Mouse (Mus musculus) forebrain, embryonic 11.5 days (tissue): ENCODE data around the gene Slc26a3. TPM values are rescaled to one million over a fixed set of nuclear protein-coding genes. Genes with fewer than 3 reads are reported as not detected.
A peak's percentile ranks its signal among the peaks of the same experiment; 100 is the strongest.

Experiments used
- ATAC-seq: fragments of 200-750 bp; cut with Nextera tagmentation; replicated peaks from 2 replicates; pipeline ENCODE4 v1.8.0; 2017; ENCODE audit warnings: moderate TSS enrichment; ENCODE audit not compliant: low FRiP score
- DNase-seq: peaks from one replicate; pipeline ENCODE4 v3.0.0-alpha.2; 2017; ENCODE audit warnings: low spot score
- H3K27ac ChIP-seq: fragments of 300-500 bp; sonication (generic); 2 replicates; pipeline ENCODE4 v1.5.1; 2014; ENCODE audit warnings: low read depth, low read length
- H3K27me3 ChIP-seq: fragments of 300-500 bp; sonication (generic); 2 replicates; pipeline ENCODE4 v1.6.1; 2014; ENCODE audit warnings: mild to moderate bottlenecking, low read length, mixed read lengths; ENCODE audit not compliant: control insufficient read depth, insufficient read depth
- H3K36me3 ChIP-seq: fragments of 300-500 bp; sonication (generic); 2 replicates; pipeline ENCODE4 v1.6.1; 2014; ENCODE audit warnings: mild to moderate bottlenecking, low read length, moderate library complexity, mixed read lengths; ENCODE audit not compliant: control insufficient read depth, insufficient read depth
- H3K4me1 ChIP-seq: fragments of 300-500 bp; sonication (generic); replicated peaks from 2 replicates; pipeline ENCODE4 v1.6.1; 2014; ENCODE audit warnings: low read length, mixed read lengths; ENCODE audit not compliant: control insufficient read depth, insufficient read depth
- H3K4me2 ChIP-seq: fragments of 300-500 bp; sonication (generic); 2 replicates; pipeline ENCODE4 v1.6.1; 2014; ENCODE audit warnings: low read depth, mild to moderate bottlenecking, low read length, moderate library complexity, mixed read lengths; ENCODE audit not compliant: severe bottlenecking
- H3K4me3 ChIP-seq: fragments of 300-500 bp; sonication (generic); 2 replicates; pipeline ENCODE4 v1.5.1; 2014; ENCODE audit warnings: low read depth, low read length
- H3K9ac ChIP-seq: fragments of 300-500 bp; sonication (generic); 2 replicates; pipeline ENCODE4 v1.6.1; 2014; ENCODE audit warnings: low read length
- H3K9me3 ChIP-seq: fragments of 300-500 bp; sonication (generic); 2 replicates; pipeline ENCODE4 v1.6.1; 2016; ENCODE audit warnings: low read length, mixed read lengths; ENCODE audit not compliant: control insufficient read depth
- WGBS: fragments of 180-500 bp; shearing (Covaris S2); extraction: QIAGEN DNeasy Blood & Tissue Kit; methylation state at CpG from one replicate; pipeline ENCODE4 v1.1.7; 2014; 5-methylcytosine and 5-hydroxymethylcytosine counted together
- polyA plus RNA-seq: library from polyadenylated mRNA; unstranded; fragments of >200 nt; fragmentation: Nextera tagmentation; extraction: Ambion mirVana; gene quantifications from 2 replicates; pipeline ENCODE4 v1.2.1, GENCODE M21; 2014

Slc26a3 gene
- polyA plus RNA-seq, 1 experiment from 2014 or later: not detected

DNA sequence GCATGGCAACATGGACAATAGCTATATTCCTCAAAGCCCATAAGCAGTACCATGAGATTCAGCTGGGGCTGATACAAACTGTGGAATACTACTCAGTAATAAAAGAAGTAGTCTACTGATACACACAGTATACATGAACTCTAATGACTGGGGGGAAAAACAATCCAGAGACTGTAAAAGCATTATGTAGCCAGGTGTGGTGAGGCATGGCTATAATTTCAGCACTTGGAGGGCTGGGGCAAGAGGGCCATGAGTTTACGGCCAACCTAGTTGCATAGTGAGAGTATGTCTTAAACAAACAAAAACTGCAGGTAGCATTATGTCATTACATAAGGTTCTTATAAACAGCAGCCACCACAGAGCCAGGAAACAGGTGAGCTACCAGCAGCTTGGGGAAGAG, 10.2 kb downstream of the Slc26a3 start:
- H3K4me1 ChIP-seq: no peaks in the 10 kb centered on the region
- no peaks in the 10 kb centered on the region for H3K36me3 ChIP-seq
- no peaks in the 10 kb centered on the region for H3K9me3 ChIP-seq
- DNase-seq (no peak), ATAC-seq (no peak)
- H3K27me3 ChIP-seq: no peaks in the 10 kb centered on the region
- H3K4me2 ChIP-seq: no peak overlapping the region
- no peak overlapping the region for H3K9ac ChIP-seq
- no peak overlapping the region for H3K4me3 ChIP-seq
- WGBS: 90% methylated on average over 1 of the region's 1 CpGs
- H3K27ac ChIP-seq: no peak overlapping the region

DNA sequence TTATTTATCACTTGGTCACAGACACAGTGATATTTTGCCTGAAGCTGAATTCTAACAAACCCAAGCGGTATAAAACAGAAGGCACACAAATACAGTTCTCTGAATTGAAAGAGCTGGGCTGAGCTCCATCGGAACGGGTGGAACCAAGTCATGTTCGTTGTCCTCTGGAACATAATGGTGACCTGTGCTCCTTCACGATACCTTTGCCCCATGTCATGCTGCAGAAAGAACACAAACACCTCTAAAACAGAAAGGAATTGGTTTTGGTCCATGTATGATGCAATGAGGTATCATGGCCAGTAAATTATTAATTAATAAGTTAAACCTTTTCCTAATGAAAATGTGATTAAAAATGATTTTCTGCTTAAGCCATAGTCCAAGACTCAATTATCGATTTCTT, 11.3 kb downstream of the Slc26a3 start:
- Histone ChIP-seq H3K27me3 (no peaks in the 10 kb centered on the region), H3K4me1 (no peaks in the 10 kb centered on the region), H3K27ac (no peak overlapping the region), H3K4me2 (no peak overlapping the region), H3K4me3 (no peak overlapping the region), H3K9ac (no peak overlapping the region), H3K36me3 (no peaks in the 10 kb centered on the region), H3K9me3 (no peaks in the 10 kb centered on the region)
- ATAC-seq: no peak
- 89% methylated on average over 6 of the region's 6 CpGs for WGBS
- DNase-seq: no peak

DNA sequence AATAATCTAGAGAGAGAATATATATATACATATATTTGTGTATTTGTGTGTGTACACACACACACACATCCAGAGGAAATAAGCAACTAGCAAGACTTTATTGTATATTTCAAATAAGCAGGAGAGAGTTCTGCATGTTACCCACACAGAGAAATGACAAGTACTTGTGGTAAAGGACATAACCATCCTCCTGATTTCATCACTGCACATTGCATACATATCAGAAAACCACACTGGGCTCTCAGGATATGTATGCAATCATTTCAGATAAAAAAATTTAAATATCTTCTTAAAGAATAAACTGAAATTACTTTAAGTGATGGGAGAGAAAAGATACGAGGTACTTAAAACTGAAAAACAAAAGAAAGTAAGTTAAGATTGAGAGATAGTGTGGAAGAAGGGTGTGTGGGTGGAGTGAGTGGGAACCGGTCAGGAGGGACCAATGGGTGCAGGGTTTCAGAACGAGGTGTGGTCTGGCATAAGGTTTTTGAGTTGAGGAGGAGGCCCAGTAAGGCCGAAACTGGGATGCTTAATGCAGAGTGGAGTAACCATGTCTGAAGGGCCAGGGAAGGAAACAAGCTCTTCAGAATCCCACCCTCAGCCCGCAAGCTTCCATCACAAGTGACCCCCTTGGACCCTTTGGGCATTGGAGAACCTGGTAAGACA, 14.0 kb downstream of the Slc26a3 start:
- ATAC-seq: no peak
- Histone ChIP-seq H3K4me2 (no peak overlapping the region), H3K9me3 (no peaks in the 10 kb centered on the region), H3K27me3 (no peaks in the 10 kb centered on the region), H3K4me3 (no peak overlapping the region), H3K9ac (no peak overlapping the region), H3K27ac (no peak overlapping the region), H3K4me1 (no peaks in the 10 kb centered on the region), H3K36me3 (no peaks in the 10 kb centered on the region)
- WGBS: 83% methylated on average over 5 of the region's 5 CpGs
- DNase-seq: no peak

DNA sequence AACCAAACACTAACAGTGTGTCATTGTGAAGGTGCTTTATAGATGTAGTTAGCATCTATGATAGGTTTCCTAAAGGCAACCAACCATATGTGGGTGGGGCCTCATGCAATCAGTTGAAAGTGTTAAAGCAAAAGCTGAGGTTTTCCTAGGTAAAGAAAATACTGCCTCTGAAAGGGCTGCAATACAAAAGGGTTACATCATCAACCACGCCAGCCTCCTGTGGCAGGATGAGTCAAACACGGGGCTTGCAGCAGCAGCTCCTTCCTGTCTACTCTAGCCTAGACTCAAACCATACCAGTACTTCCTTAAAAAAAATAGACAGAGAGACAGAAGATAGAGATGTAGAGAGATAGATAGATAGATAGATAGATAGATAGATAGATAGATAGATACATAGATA, 25.3 kb downstream of the Slc26a3 start:
- H3K4me2 ChIP-seq: no peak overlapping the region
- no peaks in the 10 kb centered on the region for H3K27me3 ChIP-seq
- 64% methylated on average over 2 of the region's 2 CpGs for WGBS
- H3K27ac ChIP-seq: no peak overlapping the region
- no peak overlapping the region for H3K4me3 ChIP-seq
- H3K36me3 ChIP-seq: no peaks in the 10 kb centered on the region
- DNase-seq (no peak), ATAC-seq (no peak)
- H3K4me1 ChIP-seq: no peaks in the 10 kb centered on the region
- no peak overlapping the region for H3K9ac ChIP-seq
- H3K9me3 ChIP-seq: no peaks in the 10 kb centered on the region

DNA sequence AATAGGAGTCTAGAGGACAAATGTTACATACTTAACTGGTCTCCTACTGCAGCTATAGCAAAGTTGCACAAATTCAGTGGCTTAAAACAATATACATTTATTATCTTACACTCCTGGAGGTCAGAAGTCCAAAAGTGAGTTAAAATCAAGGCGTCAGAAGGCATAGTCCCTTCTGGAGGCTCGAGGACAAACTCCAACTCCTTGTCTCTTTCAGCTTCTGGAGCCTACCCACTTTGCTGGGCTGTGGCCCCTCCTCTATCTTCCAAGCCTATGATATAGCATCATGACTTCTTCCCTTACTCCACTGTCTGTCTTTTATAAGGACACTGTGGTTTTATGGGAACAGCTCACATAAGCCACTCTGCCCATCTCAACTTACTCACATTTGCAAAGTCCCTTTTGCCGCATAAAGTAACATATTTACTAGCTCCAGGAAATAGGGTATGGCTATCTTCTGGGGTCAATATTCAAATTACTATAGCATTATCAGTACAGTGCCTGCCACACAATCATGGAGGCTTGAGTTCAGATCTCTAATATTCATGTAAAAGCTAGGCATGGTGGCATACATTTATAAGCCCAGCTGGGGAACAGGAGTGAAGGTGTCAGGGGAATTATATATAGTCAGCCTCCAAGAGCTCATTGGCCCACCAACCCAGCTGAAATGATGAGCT, 31.4 kb downstream of the Slc26a3 start:
- ATAC-seq: no peak
- H3K9me3 ChIP-seq: no peaks in the 10 kb centered on the region
- H3K4me2 ChIP-seq: no peak overlapping the region
- no peaks in the 10 kb centered on the region for H3K27me3 ChIP-seq
- DNase-seq: no peak
- 80% methylated on average over 3 of the region's 3 CpGs for WGBS
- no peaks in the 10 kb centered on the region for H3K36me3 ChIP-seq
- no peak overlapping the region for H3K4me3 ChIP-seq
- no peaks in the 10 kb centered on the region for H3K4me1 ChIP-seq
- H3K27ac ChIP-seq: no peak overlapping the region
- H3K9ac ChIP-seq: no peak overlapping the region

DNA sequence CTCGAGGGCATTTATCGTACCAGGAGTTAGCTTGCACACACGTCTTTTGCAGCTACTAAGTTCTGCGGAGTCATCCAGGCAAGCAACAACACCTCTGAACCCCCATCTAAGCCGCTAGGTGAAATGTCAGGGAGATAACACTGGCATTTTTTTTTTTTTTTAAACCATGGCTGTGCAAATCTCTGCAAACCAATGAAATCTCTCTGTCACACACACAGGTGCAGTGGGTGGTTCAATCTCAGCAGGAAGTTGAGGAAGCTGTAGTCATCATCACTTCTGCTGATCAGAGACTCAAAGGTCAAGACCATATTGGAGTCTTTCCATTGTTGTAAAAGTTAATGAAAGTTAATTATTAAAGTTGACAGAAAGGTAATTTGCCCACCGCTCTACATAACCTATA, 47.1 kb downstream of the Slc26a3 start:
- ATAC-seq (no peak), DNase-seq (no peak)
- Histone ChIP-seq H3K27ac (no peak overlapping the region), H3K9ac (no peak overlapping the region), H3K27me3 (no peaks in the 10 kb centered on the region), H3K4me2 (no peak overlapping the region), H3K4me1 (no peaks in the 10 kb centered on the region), H3K9me3 (no peaks in the 10 kb centered on the region), H3K4me3 (no peak overlapping the region), H3K36me3 (no peaks in the 10 kb centered on the region)
- WGBS: 76% methylated on average over 6 of the region's 6 CpGs

DNA sequence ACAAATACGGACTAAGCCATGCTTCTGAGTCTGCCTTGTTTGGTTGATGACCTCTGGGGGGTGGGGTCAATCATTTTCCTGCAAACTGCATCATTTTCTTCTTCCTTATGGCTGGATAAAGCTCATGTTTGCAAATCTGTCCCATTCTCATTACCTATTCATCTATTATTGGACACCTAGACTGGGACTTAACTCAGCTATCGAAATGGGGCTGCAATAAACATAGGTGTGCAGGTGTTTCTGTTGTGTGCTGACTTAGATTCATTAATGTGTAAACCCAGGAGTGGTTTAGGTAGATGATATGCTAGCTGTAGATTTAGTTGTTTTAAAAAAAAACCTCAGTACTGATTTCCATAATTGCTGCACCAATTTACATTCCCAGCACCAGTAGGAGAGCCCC, 48.9 kb downstream of the Slc26a3 start:
- H3K36me3 ChIP-seq: no peaks in the 10 kb centered on the region
- H3K4me1 ChIP-seq: 0 out of 2 replicates have a peak, but pooled peaks cover 4% of the 10 kb centered on the region
- H3K9ac ChIP-seq: no peak overlapping the region
- H3K9me3 ChIP-seq: no peaks in the 10 kb centered on the region
- DNase-seq (no peak), ATAC-seq (no peak)
- no peak overlapping the region for H3K4me2 ChIP-seq
- no peak overlapping the region for H3K4me3 ChIP-seq
- WGBS: 73% methylated on average over 2 of the region's 2 CpGs
- no peaks in the 10 kb centered on the region for H3K27me3 ChIP-seq
- no peak overlapping the region for H3K27ac ChIP-seq

DNA sequence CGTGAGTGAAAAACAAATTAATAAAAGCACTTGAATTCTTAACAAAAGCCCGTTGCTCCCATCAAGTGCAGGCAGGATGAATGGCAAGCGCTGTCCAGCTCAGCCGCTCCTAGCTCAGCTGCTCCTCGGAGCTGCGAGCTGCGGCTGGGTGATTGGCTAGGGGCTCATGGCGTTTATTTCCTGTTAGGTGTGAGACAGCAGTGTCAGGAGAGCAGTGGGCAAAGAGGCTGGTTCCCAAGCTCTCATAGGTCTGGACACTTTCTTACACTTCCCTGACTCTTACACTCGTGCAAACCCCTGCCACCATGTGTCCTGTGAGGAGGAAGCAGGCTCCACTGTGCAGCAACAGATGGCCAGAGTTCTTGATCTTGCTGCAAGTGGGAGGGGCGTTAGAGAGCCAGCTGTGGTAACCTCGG, 53.5 kb downstream of the Slc26a3 start:
- WGBS: 2% methylated on average over 11 of the region's 11 CpGs
- Histone ChIP-seq H3K4me3 (peak overlapping the region; percentile 16; the same call in 1 of the 2 replicates), H3K9ac (no peak overlapping the region), H3K4me2 (peak overlapping the region; percentile 45), H3K27me3 (no peaks in the 10 kb centered on the region), H3K27ac (no peak overlapping the region), H3K36me3 (no peaks in the 10 kb centered on the region), H3K9me3 (no peaks in the 10 kb centered on the region), H3K4me1 (0 out of 2 replicates have a peak, but pooled peaks cover 4% of the 10 kb centered on the region)
- ATAC-seq: peak; percentile 79
- DNase-seq: peak; percentile 75

DNA sequence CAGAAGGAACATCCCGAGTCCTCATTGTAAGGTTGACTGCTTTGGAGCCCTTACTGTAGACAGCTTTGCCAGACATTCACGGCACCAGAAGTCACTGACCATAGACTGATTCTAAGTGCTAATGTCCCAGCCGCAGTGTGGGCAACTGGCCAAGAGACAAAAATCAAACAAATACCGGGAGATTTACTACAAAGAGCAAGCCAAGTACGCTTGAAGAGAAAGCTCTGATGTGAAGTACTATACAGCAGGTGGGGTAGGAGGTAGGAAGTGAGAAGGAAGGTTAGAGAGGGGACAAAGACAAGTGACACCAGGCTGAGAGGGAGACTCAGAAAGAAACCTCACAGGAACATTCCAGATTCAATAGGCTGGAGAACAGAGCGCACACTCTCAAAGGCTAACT, 54.2 kb downstream of the Slc26a3 start:
- Histone ChIP-seq H3K4me2 (no peak overlapping the region), H3K9ac (no peak overlapping the region), H3K36me3 (no peaks in the 10 kb centered on the region), H3K9me3 (no peaks in the 10 kb centered on the region), H3K4me3 (no peak overlapping the region), H3K4me1 (0 out of 2 replicates have a peak, but pooled peaks cover 4% of the 10 kb centered on the region), H3K27me3 (no peaks in the 10 kb centered on the region), H3K27ac (no peak overlapping the region)
- 83% methylated on average over 6 of the region's 6 CpGs for WGBS
- ATAC-seq: no peak
- DNase-seq: no peak
